Mouse (Mus musculus) heart, postnatal 10 days (tissue): ENCODE results near the gene Cfap161. TPM values are rescaled to one million over a fixed set of nuclear protein-coding genes. Genes with fewer than 3 reads are reported as not detected.

ENCODE experiments used
- total RNA-seq, 2 experiments: library from RNA; stranded (reverse); gene quantifications; 2 replicates each; pipeline ENCODE4 v1.2.3; 2021

The Cfap161 gene
- total RNA-seq, 2 experiments from 2014 or later: not detected

Other genes with a start within 250 kb of the Cfap161 start
- 1 to 10 TPM; 1.8 to 1.9 TPM for gene Tmc3, start 210.0 kb downstream of the Cfap161 start, total RNA-seq
- gene Stard5, start 162.9 kb downstream of the Cfap161 start, total RNA-seq: 10 to 100 TPM; 19.5 to 22.9 TPM
- 10 to 100 TPM in 1 of 2 experiments, 1 to 10 TPM in 1; 8.1 to 11.1 TPM for gene Il16, start 49.2 kb downstream of the Cfap161 start, total RNA-seq
- gene Tlnrd1, start 89.4 kb upstream of the Cfap161 start, total RNA-seq: 10 to 100 TPM; 21.7 to 23.3 TPM
- 10 to 100 TPM; 48.7 to 53.7 TPM for gene Mesd, start 89.6 kb upstream of the Cfap161 start, total RNA-seq